Mouse (Mus musculus): ENCODE data around the gene Mlx. TPM values are rescaled to one million over a fixed set of nuclear protein-coding genes. Genes with fewer than 3 reads are reported as not detected.

Mlx gene
- total RNA-seq, 2 experiments from 2014 or later = 7.5 to 11.0 TPM

DNA sequence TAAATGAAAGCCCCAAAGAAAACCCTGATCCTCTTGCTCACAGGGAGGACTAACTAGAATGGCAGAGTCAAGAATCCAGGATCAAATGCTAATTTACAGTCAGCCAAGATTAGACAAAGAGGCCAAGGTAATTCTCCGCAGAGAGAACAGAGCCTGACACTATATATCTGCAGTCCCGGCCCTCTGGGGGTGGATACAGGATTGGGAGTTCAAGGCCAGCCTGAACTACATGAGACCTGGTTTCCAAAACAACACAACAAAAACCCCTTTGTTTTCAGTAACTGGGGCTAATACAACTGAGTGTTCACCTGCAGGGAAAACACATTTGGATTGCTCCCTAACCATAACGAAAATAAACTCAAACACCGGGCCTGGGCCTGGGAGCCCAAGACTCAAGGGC is 22.6 kb upstream of the Mlx start:
- DNase-seq = no peak

DNA sequence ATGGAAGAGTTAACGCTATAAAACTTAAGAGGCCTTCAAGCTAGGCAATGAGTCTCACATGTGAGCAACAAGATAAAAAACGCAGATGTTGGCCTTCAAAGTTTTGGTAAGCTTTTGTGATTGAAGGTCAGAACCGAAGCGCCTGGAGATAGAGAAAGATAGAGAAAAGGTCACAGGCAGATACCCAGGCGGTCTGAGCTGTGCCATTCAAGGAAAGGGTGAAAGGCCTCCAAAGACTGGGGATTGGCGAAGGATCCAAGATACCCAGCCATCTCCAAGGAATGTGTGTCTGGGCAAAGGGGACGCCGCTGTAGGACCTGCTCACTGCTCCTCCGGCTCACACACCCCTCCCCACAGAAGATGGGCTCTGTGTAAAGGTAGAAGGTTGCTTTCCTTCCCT is 22.1 kb upstream of the Mlx start:
- no peak for DNase-seq

DNA sequence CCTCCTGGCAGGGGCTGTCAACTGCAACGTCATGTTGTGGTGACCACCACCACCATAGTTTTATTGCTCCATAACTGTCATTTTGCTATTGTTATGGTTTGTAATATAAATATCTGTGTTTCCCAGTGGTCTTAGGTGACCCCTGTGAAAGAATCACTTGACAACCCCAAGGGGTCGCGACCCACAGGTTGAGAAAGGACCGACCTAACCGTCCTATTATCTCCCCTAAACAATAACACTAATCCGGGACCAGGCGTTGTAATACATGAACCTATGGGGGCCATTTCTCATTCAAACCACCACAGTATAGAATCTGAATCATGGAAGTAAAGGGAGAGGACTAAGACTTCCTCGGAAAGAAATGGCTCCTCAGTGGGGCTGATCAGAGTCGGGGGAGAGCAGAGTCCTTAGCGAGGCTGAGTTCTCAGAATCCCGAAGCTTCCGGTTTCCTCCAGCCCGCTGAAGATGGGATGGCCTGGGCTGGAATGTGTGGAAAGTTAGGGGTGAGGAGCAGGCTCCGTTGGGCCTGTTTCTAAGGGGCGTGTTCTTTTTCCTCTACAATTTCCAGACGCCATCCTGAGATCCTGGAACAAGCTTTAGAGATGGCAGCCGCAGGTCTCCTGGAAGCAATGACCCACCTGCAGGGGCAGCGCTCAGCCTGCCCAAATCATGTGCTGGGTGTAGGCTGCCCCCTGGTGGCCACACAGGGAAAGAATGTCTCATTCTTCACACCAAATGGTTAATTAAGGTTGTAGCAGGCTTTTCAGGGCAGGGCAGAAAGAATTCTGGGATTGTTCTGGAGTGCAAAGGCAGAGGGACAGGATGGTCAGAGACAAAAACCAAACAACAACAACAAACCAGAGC is 20.3 kb upstream of the Mlx start:
- peak; percentile 69 for DNase-seq

DNA sequence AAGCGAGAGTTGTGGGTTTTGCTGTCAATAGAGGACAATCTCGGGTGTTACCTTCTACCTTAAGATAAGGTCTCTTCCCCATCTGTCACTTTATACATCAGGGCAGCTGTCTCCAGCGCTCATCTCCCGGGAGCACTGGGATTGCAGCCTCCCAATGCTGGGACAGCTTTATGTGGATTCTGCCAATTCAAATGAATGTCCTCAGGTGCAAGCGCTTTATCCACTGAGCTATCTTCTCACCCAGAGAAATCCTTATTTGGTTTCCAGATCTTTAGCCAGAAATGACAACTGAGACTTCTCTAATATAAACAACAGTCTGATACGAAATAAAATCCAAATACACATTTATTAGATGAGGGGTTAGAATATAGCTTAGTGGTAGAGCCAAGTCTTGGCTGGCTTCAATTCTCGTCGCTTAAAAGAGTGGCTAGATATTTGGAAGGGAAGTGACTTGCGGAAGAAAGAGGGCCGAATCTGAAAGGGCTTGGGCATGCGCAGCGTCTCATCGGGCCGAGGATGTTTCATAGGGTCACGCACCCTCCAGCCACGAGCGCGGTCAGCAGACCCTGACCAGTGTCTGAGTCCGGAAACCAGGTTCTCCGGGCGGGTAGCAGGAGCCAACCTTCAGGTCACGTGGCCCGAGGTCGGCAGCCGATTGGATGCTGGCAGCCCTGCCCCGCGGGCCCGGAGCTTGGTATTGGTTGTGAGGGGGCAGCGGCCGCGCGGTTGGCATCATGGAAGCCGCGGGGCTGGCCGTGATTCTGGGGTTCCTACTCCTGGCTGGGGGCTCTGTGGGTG is 17.5 kb upstream of the Mlx start, which contains the start of gene Naglu:
Gene Naglu, plus strand, starts transcription at position 622 of the 798 bp plus-strand sequence.
- peak; percentile 97 for DNase-seq

DNA sequence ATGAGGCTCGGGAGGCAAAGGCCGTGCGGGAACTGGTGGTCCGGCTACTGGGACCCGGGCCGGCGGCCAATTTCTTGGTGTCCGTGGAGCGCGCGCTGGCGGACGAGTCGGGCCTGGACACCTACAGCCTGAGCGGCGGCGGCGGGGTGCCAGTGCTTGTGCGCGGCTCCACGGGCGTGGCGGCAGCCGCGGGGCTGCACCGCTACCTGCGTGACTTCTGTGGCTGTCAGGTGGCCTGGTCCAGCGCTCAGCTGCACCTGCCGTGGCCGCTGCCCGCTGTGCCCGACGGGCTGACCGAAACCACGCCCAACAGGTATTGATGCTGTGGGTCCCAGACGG is 16.9 kb upstream of the Mlx start:
- no peak for DNase-seq

DNA sequence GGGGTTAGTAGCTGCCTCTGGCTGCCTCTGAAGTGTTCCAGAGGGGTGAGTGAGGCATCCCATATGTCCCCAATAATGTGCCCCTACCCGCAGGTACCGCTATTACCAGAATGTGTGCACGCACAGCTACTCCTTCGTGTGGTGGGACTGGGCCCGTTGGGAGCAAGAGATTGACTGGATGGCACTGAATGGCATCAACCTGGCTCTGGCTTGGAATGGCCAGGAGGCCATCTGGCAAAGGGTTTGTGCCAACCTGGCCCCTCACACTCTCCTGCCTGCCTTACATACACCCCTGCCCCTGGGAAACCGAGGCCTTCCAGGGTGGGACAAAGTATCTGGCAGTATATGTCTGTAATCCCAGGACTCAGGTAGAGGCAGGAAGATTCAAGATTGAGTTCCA is 16.1 kb upstream of the Mlx start:
- DNase-seq = no peak

DNA sequence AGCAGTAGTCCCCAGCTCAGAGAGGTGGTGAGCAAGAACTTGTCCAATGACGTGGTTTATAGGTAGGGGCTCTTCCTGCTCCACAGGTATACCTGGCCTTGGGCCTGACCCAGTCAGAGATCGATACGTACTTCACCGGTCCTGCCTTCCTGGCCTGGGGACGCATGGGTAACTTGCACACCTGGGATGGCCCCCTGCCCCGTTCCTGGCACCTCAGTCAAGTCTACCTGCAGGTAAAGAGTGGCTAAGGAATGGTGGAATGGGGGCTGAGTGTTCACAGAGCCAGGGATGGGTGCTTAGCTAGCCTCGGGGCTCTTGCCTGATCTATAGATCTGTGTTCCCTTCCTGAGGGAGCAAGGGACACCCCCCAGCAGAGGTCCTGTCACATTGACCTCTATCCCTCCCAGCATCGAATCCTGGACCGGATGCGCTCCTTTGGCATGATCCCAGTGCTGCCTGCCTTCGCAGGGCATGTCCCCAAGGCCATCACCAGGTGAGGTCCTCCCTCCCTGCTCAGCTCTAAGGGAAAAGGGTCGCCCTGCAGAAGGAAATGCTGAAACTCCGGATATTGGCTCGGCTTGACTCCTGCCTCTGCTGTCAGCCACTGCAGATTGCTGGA is 15.2 kb upstream of the Mlx start:
- DNase-seq = no peak

DNA sequence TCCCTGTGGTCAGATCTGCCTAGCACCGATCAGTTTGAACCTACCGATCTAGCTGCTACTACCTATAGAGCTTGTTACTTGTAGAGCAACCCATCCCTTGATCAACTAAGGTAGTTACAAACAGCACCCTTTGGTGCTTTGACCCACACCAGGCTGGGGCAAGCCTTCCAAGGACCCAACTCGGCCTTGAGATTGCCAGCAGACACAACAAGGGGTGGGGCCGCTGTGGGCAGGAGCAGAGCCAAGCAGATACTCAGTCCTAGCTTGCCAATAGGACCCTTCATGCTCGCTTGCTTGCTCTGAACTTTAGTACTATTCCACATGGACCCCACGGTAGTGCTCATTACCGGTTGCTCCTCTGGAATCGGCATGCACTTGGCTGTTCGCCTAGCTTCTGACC is 9.0 kb upstream of the Mlx start, which contains the start of gene Hsd17b1:
Gene Hsd17b1, plus strand, starts transcription at position 291 of the 400 bp plus-strand sequence.
- no peak for DNase-seq

DNA sequence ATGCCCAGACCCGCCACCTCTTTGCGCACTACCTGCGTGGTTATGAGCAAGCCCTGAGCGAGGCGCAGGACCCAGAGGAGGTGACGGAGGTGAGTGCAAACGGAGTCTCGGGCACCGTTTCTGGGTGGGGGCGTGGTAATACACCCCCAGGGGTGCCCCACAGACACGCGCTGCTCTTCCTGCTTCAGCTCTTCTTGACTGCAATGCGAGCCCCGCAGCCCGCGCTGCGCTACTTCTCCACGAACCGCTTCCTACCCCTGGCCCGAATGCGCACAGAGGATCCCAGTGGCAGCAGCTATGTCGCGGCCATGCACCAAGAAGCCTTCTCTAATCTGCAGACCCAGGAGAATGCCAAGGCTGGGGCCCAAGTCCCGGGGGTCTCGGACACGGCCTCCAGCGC is 7.3 kb upstream of the Mlx start:
- DNase-seq = no peak

DNA sequence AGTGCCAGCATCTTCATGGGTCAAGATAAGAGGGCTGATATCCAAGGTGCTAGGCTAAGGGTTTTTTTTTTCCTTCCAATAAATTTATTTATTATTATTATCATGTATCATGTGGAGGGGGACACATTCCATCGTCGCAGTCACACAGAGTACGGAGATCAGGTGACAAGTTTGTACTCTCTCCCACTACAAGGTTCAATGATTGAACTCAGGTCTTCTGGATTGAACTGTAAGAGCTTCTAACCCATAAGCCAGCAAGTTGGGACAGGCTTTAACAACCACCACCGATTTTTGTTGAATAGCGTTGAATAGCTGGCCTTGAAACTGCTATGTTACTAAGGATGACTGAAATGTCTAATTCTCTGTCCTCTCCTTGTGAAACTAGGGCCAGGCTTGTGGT is 6.7 kb upstream of the Mlx start:
- DNase-seq = no peak

DNA sequence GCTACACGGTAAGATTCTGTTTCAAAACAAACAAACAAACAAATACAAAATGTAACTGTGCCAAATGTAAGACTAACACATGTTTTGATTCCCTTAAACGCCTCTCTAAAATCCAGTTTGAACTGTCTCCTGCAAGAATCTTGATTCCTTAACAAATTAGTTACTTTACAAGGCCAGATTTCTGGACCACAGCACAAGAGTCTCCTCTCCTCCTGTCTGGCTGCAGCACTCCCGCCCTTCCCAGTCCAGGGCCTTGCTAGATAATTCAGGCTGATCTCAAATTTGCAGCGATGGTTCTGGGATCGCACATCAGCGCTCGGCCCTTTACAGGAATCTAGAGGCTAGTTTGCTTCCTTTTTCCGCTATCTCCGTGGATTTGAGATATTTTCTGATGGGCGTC is 5.4 kb upstream of the Mlx start:
- no peak for DNase-seq

DNA sequence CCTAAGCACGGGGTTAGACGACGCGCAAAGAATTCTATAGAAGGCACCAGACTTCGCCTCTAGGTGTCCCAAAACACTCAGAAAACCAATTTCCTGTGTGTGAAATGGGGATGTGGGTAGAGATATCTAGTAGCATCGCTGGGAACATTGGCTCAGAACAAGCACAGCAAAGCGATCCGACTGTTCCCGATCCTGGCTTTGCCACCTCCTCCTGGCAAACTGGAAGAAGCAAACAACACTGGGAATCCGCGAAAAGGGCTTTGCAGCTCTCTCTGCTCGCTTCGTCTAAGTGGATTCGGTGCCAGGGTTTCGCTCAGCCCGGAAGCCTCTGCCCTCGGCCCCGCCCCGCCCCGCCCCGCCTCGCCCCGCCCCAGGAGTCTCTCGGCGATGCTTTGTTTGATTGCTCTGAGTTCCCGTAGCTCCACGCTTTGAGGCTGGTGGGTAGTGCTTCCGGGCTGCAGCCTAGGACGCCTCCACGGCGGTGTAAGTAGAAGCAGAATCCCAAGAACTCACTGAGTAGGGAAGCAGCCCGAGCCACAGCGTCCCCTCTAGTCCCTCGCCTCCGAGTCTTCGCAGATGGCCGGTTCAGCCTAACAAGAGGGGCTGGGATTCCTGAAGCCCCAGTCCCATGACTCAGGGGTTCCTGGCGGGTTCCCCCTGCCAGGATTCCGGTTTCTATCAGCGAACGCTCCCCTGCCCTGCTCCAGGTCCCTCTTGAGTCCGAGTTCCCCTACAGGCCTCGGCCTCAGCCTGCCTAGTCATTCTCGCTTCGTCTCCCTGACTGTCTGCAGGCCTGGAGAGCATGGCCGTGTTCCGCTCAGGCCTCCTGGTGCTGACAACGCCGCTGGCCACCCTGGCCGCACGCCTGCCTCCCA is 4.6 kb upstream of the Mlx start, which contains the start of gene Coasy:
Gene Coasy, plus strand, starts transcription at position 358 of the 875 bp plus-strand sequence.
- peak; percentile 86 for DNase-seq

DNA sequence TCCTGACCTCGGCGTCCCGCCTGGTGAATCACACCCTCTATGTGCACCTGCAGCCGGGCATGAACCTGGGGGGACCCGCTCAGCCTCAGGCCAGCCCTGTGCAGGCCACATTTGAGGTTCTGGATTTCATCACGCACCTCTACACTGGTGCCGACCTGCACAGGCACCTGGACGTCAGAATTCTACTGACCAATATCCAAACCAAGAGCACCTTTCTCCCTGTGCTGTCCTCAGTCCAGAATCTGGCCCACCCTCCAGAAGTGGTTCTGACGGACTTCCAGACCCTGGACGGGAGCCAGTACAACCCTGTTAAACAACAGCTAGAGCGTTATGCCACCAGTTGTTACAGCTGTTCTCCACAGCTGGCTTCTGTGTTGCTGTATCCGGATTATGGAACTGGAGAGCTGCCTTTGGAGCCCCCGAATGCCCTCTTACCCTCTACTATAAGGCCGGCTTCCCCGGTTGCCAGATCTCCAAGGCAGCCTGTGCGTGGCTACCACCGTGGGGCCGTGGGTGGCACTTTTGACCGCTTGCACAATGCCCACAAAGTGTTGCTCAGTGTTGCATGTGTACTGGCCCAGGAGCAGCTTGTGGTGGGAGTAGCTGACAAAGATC is 3.9 kb upstream of the Mlx start:
- no peak for DNase-seq

DNA sequence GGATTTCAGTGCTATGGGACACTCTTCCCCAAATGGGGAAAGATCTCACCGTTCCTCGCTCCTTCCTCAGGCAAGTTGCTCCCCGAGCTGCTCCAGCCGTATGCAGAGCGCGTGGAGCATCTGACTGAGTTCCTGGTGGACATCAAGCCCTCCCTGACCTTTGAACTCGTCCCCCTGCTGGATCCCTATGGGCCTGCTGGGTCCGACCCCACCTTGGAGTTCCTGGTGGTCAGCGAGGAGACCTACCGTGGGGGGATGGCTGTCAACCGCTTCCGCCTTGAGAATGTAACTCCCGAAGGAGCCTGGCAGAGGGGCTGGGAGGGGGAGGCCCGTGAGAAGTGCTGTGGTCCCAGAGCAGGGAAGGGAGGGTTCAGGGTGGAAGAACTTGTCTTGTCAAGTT is 2.8 kb upstream of the Mlx start:
- DNase-seq = no peak

DNA sequence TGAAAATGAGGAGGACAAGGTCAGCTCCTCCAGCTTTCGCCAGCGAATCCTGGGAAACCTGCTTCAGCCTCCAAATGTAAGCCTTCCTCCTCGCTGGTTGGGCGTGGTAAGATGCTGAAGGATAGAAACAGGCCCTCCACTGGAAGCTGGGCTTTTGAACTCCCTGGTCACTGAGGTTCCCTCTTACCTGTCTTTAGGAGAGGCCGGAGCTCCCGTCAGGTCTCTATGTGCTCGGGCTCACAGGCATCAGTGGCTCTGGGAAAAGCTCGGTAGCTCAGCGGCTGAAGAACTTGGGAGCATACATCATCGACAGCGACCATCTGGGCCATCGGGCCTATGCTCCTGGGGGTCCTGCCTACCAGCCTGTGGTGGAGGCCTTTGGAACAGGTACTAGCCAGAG is 2.3 kb upstream of the Mlx start:
- DNase-seq = no peak

DNA sequence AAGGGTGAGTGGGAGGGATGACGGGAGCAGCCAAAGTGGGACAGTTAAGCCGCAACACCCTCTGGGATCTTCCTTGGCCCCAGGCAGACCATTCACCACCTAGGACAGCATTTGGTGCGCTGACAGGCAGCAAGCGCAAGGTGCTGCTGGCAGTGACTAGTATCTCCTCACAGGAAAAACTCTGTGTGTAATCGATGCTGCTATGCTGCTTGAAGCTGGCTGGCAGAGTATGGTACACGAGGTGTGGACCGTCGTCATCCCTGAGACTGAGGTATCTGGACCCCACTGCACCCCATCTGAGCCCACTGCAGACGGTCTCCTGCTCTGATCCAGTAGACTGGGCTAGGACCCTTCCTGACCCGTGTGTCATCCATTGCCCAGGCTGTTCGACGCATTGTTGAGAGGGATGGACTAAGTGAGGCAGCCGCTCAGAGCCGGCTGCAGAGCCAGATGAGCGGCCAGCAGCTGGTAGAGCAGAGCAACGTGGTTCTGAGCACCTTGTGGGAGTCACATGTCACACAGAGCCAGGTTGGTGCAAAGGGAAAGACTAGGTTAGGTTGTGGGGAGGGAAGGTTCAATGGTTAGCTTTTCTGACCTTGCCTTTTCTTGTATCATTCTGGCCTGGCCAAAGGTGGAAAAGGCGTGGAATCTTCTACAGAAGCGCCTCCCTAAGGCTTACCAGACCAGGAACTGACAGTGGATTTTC is 1.3 kb upstream of the Mlx start:
- DNase-seq = no peak

DNA sequence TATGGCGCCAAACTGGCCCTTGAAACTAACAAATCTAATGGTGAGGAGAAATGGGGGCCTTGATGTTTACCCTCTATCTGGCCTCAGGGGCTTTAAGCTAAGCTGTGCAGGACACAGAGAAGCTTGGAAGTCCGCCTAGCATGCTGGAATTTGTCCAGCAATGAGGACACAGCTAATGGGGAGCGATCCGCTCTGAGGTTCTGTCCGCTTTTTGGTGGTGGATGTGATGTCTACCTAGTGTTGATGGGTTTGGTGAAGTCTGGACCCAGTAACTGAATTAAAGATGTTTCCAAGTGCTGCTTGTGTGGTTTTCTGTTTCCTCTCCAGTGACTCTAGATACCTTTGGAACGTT is 778 bp upstream of the Mlx start:
- DNase-seq = no peak

DNA sequence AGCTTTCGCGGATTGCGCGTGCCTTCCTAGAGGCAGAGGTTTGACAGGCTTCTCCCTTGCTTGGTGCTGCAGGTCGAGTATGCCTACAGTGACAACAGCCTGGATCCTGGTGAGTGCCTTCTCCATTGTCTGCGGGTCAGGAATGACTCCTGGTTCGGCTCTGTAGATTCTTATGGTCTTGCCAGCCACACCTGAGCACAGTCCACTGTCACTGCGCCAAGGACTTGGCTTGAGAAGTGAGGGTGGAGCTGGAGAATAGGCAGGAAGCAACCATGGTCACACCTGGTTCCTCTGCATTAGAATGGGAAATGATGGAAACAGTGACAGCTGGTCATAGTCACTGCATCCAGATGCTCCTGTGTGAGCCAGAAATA is 592 bp downstream of the Mlx start:
- DNase-seq = no peak

DNA sequence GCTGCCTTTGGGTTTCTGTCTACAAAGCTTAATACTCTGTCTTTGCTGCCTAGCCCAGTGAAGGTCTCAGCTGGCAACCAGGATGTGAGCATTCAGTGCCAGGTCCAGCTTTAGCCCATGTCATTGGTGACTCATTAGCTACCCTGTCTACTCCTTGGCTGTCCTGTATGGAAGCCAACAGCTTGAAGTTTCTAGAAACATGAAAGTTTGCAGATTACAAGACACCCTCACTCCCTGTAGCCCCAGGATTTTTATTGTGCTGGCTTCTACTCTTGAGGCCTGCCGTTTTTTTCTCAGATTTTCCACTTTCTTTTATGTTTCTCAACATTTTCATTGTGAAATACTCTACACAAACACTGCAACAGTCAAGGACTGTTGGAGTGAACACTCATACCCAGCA is 2.9 kb downstream of the Mlx start:
- DNase-seq = no peak

DNA sequence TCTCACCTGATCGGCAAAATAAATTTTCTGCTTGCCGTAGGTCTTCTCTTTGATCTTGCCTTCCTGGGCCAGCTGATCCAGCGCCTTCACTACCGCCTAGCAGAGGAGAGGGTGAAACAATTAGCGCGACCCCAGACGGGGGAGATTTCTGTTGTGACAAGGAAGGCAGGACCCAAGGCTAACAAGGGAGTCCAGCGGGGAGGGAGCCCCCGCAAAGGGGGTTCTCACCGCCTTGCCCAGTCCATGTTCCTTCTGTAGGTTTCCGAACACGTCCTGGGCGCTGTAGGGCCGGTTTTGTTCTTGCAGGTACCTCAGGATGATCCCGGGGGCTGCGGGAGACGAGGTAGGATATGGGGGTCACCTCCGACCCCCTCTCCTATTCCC is 7.8 kb downstream of the Mlx start:
- DNase-seq = no peak
